In genomic region chr7:64042978-64043377, GRCm38 (mm10) we compare ENCODE assay signal across 11 mouse cellular contexts.
DNase-seq lines count a peak whose midpoint lies in the region; ATAC-seq and TF ChIP-seq lines count a peak whose summit lies in the region.
"Had no signal": no experiment of that assay in that cellular context is flagged by ENCODE, and none has a peak within 500 bp of the region (broad histone marks: within the 10 kb centered on the region; RNA-seq: fewer than 3 reads in every experiment).

No protein-coding gene starts in this region.

- H3K4me3 ChIP-seq in liver, embryonic 11.5 days (ENCODE audit: low read depth, low read length): no peak overlapping the region
- no peak overlapping the region for H3K4me3 ChIP-seq in liver, postnatal 0 days (ENCODE audit: low read depth, low read length)
- H3K4me3 ChIP-seq: stomach, embryonic 15.5 days had no signal

- no peaks in the 10 kb centered on the region for H3K27me3 ChIP-seq in liver, embryonic 11.5 days (replicated peaks; ENCODE audit: control insufficient read depth, insufficient read depth, low read length)
- no peaks in the 10 kb centered on the region for H3K27me3 ChIP-seq in liver, postnatal 0 days (ENCODE audit: insufficient read depth, low read length)
- H3K27me3 ChIP-seq: stomach, embryonic 15.5 days had no signal

- WGBS in liver, embryonic 11.5 days: 33% methylated on average over 2 of the region's 2 CpGs
- 23% methylated on average over 2 of the region's 2 CpGs for WGBS in liver, postnatal 0 days (ENCODE audit: insufficient replicate concordance)

- H3K9ac ChIP-seq in liver, embryonic 11.5 days (ENCODE audit: low read depth, low read length): 0 out of 2 replicates have a peak overlapping the region, but pooled peaks have one; percentile 14
- H3K9ac ChIP-seq in liver, postnatal 0 days (replicated peaks): no peak overlapping the region
- H3K9ac ChIP-seq: stomach, embryonic 15.5 days had no signal

- no peak for TF ChIP-seq CTCF in liver, postnatal 0 days (IDR thresholded peaks at IDR 0.05; ENCODE audit: low read depth)

- peaks cover 5% of the 10 kb centered on the region; the same call in 1 of the 2 replicates for H3K9me3 ChIP-seq in liver, embryonic 11.5 days (ENCODE audit: control insufficient read depth, low read length)
- H3K9me3 ChIP-seq in liver, postnatal 0 days (ENCODE audit: low read length): 0 out of 2 replicates have a peak, but pooled peaks cover 3% of the 10 kb centered on the region
- H3K9me3 ChIP-seq: stomach, embryonic 15.5 days had no signal

- no peaks in the 10 kb centered on the region for H3K36me3 ChIP-seq in liver, embryonic 11.5 days (ENCODE audit: control insufficient read depth, insufficient read depth, low read length)
- H3K36me3 ChIP-seq in liver, postnatal 0 days (replicated peaks; ENCODE audit: insufficient read depth, low read length): no peaks in the 10 kb centered on the region
- H3K36me3 ChIP-seq: stomach, embryonic 15.5 days had no signal

- no peak overlapping the region for H3K27ac ChIP-seq in liver, embryonic 11.5 days (ENCODE audit: low read depth, low read length)
- peak overlapping the region; percentile 68; the same call in 1 of the 2 replicates for H3K27ac ChIP-seq in liver, postnatal 0 days (ENCODE audit: low read depth)
- H3K27ac ChIP-seq: stomach, embryonic 15.5 days had no signal

- ATAC-seq in liver, embryonic 11.5 days (replicated peaks; ENCODE audit: low FRiP score): no peak
- peak; percentile 90 for ATAC-seq in activated CD4-positive, CD25-positive, alpha-beta regulatory T cell, adult 4 months
- ATAC-seq in liver, postnatal 0 days: no peak

- no peak overlapping the region for H3K4me2 ChIP-seq in liver, embryonic 11.5 days
- no peak overlapping the region for H3K4me2 ChIP-seq in liver, postnatal 0 days (ENCODE audit: low read depth, low read length)
- H3K4me2 ChIP-seq: midbrain, embryonic 11.5 days; stomach, embryonic 15.5 days had no signal

- H3K4me1 ChIP-seq in liver, embryonic 11.5 days (replicated peaks; ENCODE audit: control insufficient read depth, insufficient read depth, low read length): peaks cover 47% of the 10 kb centered on the region
- peaks cover 50% of the 10 kb centered on the region for H3K4me1 ChIP-seq in liver, postnatal 0 days (ENCODE audit: insufficient read depth)
- H3K4me1 ChIP-seq: stomach, embryonic 15.5 days had no signal

- DNase-seq in liver, embryonic 11.5 days (ENCODE audit: low spot score): no peak
- DNase-seq in liver: no peak
- no peak for DNase-seq in liver, postnatal 0 days
- peak; percentile 83 for DNase-seq in thymus, postnatal 25 days
- DNase-seq in urinary bladder, postnatal 25 days (ENCODE audit: low spot score): no peak
- no peak for DNase-seq in left cerebral cortex, adult 11 months (ENCODE audit: low spot score)
- DNase-seq: adrenal gland, postnatal 36 days; cerebellum, postnatal 10 days had no signal

- TF ChIP-seq EP300 in liver, postnatal 0 days (IDR thresholded peaks at IDR 0.05; ENCODE audit: low read depth): no peak
